Mouse (Mus musculus) CH12.LX (cell line): ENCODE data around the gene Kcnma1.

Experiments
- BHLHE40 ChIP-seq: IDR thresholded peaks from 2 replicates; pipeline ENCODE4 v1.6.1; 2011; ENCODE audit warnings: mild to moderate bottlenecking, low read depth, low read length, improper control_type of control experiment
- CTCF ChIP-seq, 2 experiments: IDR thresholded peaks in 1 of 2; conservative IDR thresholded peaks in 1 of 2; 2 replicates each; pipeline ENCODE4 v1.5.1; 2011 to 2012; ENCODE audit warnings: low read depth in 2 of 2, low read length in 2 of 2, improper control_type of control experiment in 1 of 2, inconsistent platforms in 1 of 2, mild to moderate bottlenecking in 1 of 2, moderate library complexity in 1 of 2
- E2F4 ChIP-seq: IDR thresholded peaks from 2 replicates; pipeline ENCODE4 v1.6.1; 2011; ENCODE audit warnings: low read depth, low read length, improper control_type of control experiment; ENCODE audit not compliant: insufficient replicate concordance
- EP300 ChIP-seq: IDR thresholded peaks from 2 replicates; pipeline ENCODE4 v1.6.1; 2011; ENCODE audit warnings: low read length, improper control_type of control experiment
- JUN ChIP-seq: IDR thresholded peaks from 2 replicates; pipeline ENCODE4 v1.6.1; 2011; ENCODE audit warnings: low read depth, mild to moderate bottlenecking, low read length, improper control_type of control experiment, moderate library complexity; ENCODE audit not compliant: insufficient read depth
- KAT2A ChIP-seq: IDR thresholded peaks from 2 replicates; pipeline ENCODE4 v1.6.1; 2012; ENCODE audit warnings: low read length, improper control_type of control experiment, inconsistent platforms; ENCODE audit not compliant: insufficient replicate concordance
- MAFK ChIP-seq: IDR thresholded peaks from 2 replicates; pipeline ENCODE4 v1.6.1; 2011; ENCODE audit warnings: low read length, improper control_type of control experiment; ENCODE audit not compliant: insufficient replicate concordance
- MXI1 ChIP-seq: IDR thresholded peaks from 2 replicates; pipeline ENCODE4 v1.6.1; 2011; ENCODE audit warnings: mild to moderate bottlenecking, low read depth, low read length, improper control_type of control experiment
- NRF1 ChIP-seq: IDR thresholded peaks from 2 replicates; pipeline ENCODE4 v1.6.1; 2014; ENCODE audit warnings: low read depth, mild to moderate bottlenecking, inconsistent platforms, low read length, improper control_type of control experiment, moderate library complexity
- POLR2A ChIP-seq: IDR thresholded peaks from 2 replicates; pipeline ENCODE4 v1.6.1; 2011; ENCODE audit warnings: low read depth, mild to moderate bottlenecking, improper control_type of control experiment, low read length
- RCOR1 ChIP-seq: conservative IDR thresholded peaks from 2 replicates; pipeline ENCODE4 v1.6.1; 2012; ENCODE audit warnings: low read depth, mild to moderate bottlenecking, inconsistent platforms, low read length, improper control_type of control experiment
- USF2 ChIP-seq: conservative IDR thresholded peaks from 2 replicates; pipeline ENCODE4 v1.6.1; 2011; ENCODE audit warnings: low read depth, low read length, improper control_type of control experiment
- ZC3H11A ChIP-seq: IDR thresholded peaks from 2 replicates; pipeline ENCODE4 v1.6.1; 2012; ENCODE audit warnings: low read depth, mild to moderate bottlenecking, inconsistent platforms, low read length, improper control_type of control experiment
- ZMIZ1 ChIP-seq: IDR thresholded peaks from 2 replicates; pipeline ENCODE4 v1.6.1; 2012; ENCODE audit warnings: low read depth, mild to moderate bottlenecking, inconsistent platforms, low read length, improper control_type of control experiment

DNA sequence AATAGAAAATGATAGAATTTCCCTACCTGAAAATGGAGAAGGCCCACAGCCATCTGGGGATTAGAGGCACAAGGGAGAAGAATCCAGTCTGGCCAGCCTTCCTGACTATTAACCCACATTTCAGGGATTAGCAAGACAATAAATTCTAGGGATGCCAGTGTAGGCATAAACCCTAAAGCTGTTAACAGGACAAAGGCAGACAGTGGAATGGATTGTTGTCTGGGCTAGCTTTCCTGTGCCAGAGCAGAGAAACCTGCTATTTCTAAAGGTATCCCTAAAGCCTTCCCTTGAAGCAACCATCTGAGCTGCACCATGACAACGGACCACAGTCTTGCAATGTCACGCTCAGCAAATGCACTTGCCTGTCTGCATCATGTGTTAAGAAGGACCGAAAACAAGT lies 642.3 kb downstream of the Kcnma1 start:
- no peak for TF ChIP-seq NRF1
- TF ChIP-seq USF2 = no peak
- no peak for TF ChIP-seq CTCF (conservative IDR thresholded peaks at IDR 0.05 in 1 of 2, IDR thresholded peaks at IDR 0.05 in 1 of 2; ENCODE audit: low read depth in 2 of 2, low read length in 2 of 2)
- no peak for TF ChIP-seq KAT2A
- TF ChIP-seq RCOR1 = no peak
- no peak for TF ChIP-seq E2F4
- TF ChIP-seq MXI1 = no peak
- TF ChIP-seq POLR2A = no peak
- no peak for TF ChIP-seq BHLHE40
- no peak for TF ChIP-seq ZMIZ1
- no peak for TF ChIP-seq ZC3H11A
- TF ChIP-seq EP300 = no peak
- no peak for TF ChIP-seq JUN
- no peak for TF ChIP-seq MAFK
